Mouse (Mus musculus) embryonic facial prominence, embryonic 14.5 days (tissue): ENCODE results near the gene Ttc16. TPM values are rescaled to one million over a fixed set of nuclear protein-coding genes. Genes with fewer than 3 reads are reported as not detected.

Experiments used
- ATAC-seq: fragments of 200-750 bp; cut with Nextera tagmentation; 2 replicates; pipeline ENCODE4 v1.8.0; 2017; ENCODE audit warnings: low read depth, moderate number of reproducible peaks, moderate TSS enrichment
- DNase-seq: peaks from one replicate; pipeline ENCODE4 v3.0.0-alpha.2; 2015; ENCODE audit warnings: low spot score
- H3K27ac ChIP-seq: fragments of 300-500 bp; sonication (generic); replicated peaks from 2 replicates; pipeline ENCODE4 v1.5.1; 2014; ENCODE audit warnings: low read depth, mild to moderate bottlenecking, low read length, moderate library complexity
- H3K27me3 ChIP-seq: fragments of 300-500 bp; sonication (generic); replicated peaks from 2 replicates; pipeline ENCODE4 v1.6.1; 2014; ENCODE audit warnings: low read length; ENCODE audit not compliant: control insufficient read depth, insufficient read depth
- H3K36me3 ChIP-seq: fragments of 300-500 bp; sonication (generic); 2 replicates; pipeline ENCODE4 v1.6.1; 2014; ENCODE audit warnings: low read length, mixed read lengths; ENCODE audit not compliant: control insufficient read depth, insufficient read depth
- H3K4me1 ChIP-seq: fragments of 300-500 bp; sonication (generic); 2 replicates; pipeline ENCODE4 v1.6.1; 2014; ENCODE audit warnings: antibody characterized with exemption, low read length; ENCODE audit not compliant: control insufficient read depth, insufficient read depth
- H3K4me2 ChIP-seq: fragments of 300-500 bp; sonication (generic); 2 replicates; pipeline ENCODE4 v1.6.1; 2014; ENCODE audit warnings: low read depth, mild to moderate bottlenecking, low read length, moderate library complexity, mixed read lengths
- H3K4me3 ChIP-seq: fragments of 300-500 bp; sonication (generic); 2 replicates; pipeline ENCODE4 v1.5.1; 2014; ENCODE audit warnings: low read depth, mild to moderate bottlenecking, low read length
- H3K9ac ChIP-seq: fragments of 300-500 bp; sonication (generic); 2 replicates; pipeline ENCODE4 v1.6.1; 2014; ENCODE audit warnings: low read depth, mild to moderate bottlenecking, low read length, moderate library complexity, mixed read lengths
- H3K9me3 ChIP-seq: fragments of 300-500 bp; sonication (generic); 2 replicates; pipeline ENCODE4 v1.6.1; 2016; ENCODE audit warnings: low read length; ENCODE audit not compliant: control insufficient read depth
- WGBS: fragments of 180-500 bp; shearing (Covaris S2); extraction: QIAGEN DNeasy Blood & Tissue Kit; methylation state at CpG from one replicate; pipeline ENCODE4 v1.1.7; 2014; 5-methylcytosine and 5-hydroxymethylcytosine counted together
- polyA plus RNA-seq: library from polyadenylated mRNA; unstranded; fragments of >200 nt; fragmentation: Nextera tagmentation; extraction: Ambion mirVana; gene quantifications from 2 replicates; pipeline ENCODE4 v1.2.1, GENCODE M21; 2014

The Ttc16 gene
- polyA plus RNA-seq, 1 experiment from 2014 or later: 0.85 TPM

- H3K36me3 ChIP-seq: no peaks in the 10 kb centered on the region; the same call in 1 of the 2 replicates
- no peaks in the 10 kb centered on the region for H3K9me3 ChIP-seq
- H3K4me2 ChIP-seq: no peak overlapping the region
- H3K9ac ChIP-seq: no peak overlapping the region
- H3K27me3 ChIP-seq: no peaks in the 10 kb centered on the region
- WGBS: 69% methylated on average over 8 of the region's 8 CpGs
- ATAC-seq (no peak), DNase-seq (no peak)
- no peak overlapping the region for H3K4me3 ChIP-seq
- H3K4me1 ChIP-seq: peaks cover 12% of the 10 kb centered on the region
- no peak overlapping the region for H3K27ac ChIP-seq
Measured at GRCm38 (mm10) chr2:32772626-32773279, 2.7 kb downstream of the Ttc16 start.

- DNase-seq (no peak), ATAC-seq (no peak)
- no peaks in the 10 kb centered on the region for H3K36me3 ChIP-seq
- no peak overlapping the region for H3K4me2 ChIP-seq
- no peaks in the 10 kb centered on the region for H3K9me3 ChIP-seq
- no peak overlapping the region for H3K27ac ChIP-seq
- H3K4me3 ChIP-seq: no peak overlapping the region
- peaks cover 12% of the 10 kb centered on the region for H3K4me1 ChIP-seq
- WGBS: 16% methylated on average over 12 of the region's 12 CpGs
- H3K9ac ChIP-seq: no peak overlapping the region
- H3K27me3 ChIP-seq: no peaks in the 10 kb centered on the region
Measured at GRCm38 (mm10) chr2:32771886-32772285, 3.5 kb downstream of the Ttc16 start.

- Histone ChIP-seq H3K4me1 (0 out of 2 replicates have a peak, but pooled peaks cover 4% of the 10 kb centered on the region), H3K27ac (no peak overlapping the region), H3K4me3 (no peak overlapping the region), H3K9me3 (no peaks in the 10 kb centered on the region), H3K9ac (no peak overlapping the region), H3K27me3 (no peaks in the 10 kb centered on the region), H3K4me2 (no peak overlapping the region), H3K36me3 (no peaks in the 10 kb centered on the region)
- DNase-seq (no peak), ATAC-seq (no peak)
- 69% methylated on average over 5 of the region's 5 CpGs for WGBS
Measured at GRCm38 (mm10) chr2:32769327-32770085, 5.9 kb downstream of the Ttc16 start.

DNA sequence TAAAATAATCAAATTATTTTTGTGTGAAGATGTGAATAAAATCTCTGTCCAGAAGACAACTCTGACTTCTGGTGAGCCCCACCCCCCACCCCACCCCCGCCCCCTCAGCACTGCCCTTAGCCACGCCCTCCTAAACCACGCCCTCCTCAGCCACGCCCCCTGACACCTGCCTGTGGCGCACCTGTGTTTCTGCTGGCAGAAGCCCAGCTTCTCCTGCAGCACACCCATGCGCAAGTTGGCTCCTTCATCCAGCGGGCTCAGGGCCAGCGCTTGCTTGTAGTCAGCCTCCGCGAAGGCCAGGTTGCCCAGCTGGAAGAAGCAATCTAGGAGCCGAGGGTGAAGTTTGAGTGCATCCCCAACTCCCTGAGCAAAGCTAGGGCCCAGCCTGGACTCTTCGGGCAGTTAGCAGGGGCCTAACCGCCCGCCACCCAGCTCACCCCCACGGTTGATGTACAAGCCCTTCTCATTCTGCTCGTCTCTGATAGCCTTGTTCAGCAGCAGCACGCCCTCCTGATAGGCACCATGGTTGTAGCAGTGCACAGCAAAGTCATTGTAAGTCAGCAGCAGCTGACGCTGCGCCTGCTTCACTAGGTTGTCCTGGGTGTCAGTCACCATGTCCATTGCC lies 6.7 kb downstream of the Ttc16 start:
- ATAC-seq (no peak), DNase-seq (peak; percentile 56)
- no peak overlapping the region for H3K4me3 ChIP-seq

DNA sequence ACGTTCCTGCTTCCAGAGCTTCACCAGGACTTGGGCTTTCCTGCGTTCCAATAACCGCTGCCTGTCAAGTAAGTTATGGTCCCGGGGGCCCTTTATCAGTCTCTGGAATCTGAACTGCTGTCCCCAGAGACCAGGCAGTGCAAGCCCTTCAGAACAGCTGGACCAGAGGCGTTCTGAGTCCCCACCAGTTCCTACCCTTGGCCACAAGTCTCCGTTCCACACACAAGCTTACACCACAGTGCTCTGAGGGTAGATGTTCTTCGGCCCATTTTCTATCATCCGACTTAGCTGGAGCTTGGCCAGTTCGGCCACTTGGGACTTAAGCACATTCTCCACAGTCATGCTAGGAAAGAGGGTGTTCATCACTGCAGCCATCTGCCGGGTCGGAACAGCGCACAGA lies 8.2 kb downstream of the Ttc16 start:
- WGBS: 73% methylated on average over 12 of the region's 12 CpGs
- H3K36me3 ChIP-seq: peaks cover 8% of the 10 kb centered on the region; the same call in 1 of the 2 replicates
- no peaks in the 10 kb centered on the region for H3K9me3 ChIP-seq
- ATAC-seq: no peak
- 0 out of 2 replicates have a peak, but pooled peaks cover 4% of the 10 kb centered on the region for H3K4me1 ChIP-seq
- no peak overlapping the region for H3K4me3 ChIP-seq
- no peak overlapping the region for H3K9ac ChIP-seq
- DNase-seq: no peak
- no peak overlapping the region for H3K27ac ChIP-seq
- H3K4me2 ChIP-seq: no peak overlapping the region
- H3K27me3 ChIP-seq: no peaks in the 10 kb centered on the region

More for the DNA sequence above, 6.7 kb downstream of the Ttc16 start:
- Histone ChIP-seq H3K4me1 (0 out of 2 replicates have a peak, but pooled peaks cover 4% of the 10 kb centered on the region), H3K36me3 (no peaks in the 10 kb centered on the region), H3K4me2 (no peak overlapping the region), H3K9me3 (no peaks in the 10 kb centered on the region), H3K27ac (no peak overlapping the region), H3K9ac (no peak overlapping the region), H3K27me3 (no peaks in the 10 kb centered on the region)
- WGBS: 49% methylated on average over 17 of the region's 19 CpGs

DNA sequence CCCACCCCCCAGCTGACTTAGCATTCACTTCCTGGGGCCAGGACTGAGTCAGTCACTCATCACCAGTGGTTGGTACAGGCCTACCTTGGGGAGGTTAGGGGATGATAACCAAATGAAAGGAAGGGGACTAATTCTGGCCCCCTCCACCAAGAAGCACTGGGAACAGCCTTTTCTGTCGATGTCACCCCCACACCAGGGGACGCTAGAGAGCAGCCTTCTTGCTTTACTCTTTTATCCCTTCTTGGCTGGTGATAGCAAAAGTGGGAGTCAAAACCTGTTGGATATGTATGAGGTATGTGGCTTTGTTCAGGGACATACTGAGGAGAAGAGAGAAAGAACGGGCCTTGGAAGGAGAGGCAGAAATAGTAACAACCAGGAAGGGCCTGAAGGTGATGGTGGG lies 12.1 kb downstream of the Ttc16 start:
- Histone ChIP-seq H3K36me3 (peaks cover 27% of the 10 kb centered on the region), H3K9ac (no peak overlapping the region), H3K27ac (no peak overlapping the region), H3K4me2 (no peak overlapping the region), H3K4me3 (no peak overlapping the region), H3K27me3 (no peaks in the 10 kb centered on the region), H3K4me1 (no peaks in the 10 kb centered on the region), H3K9me3 (no peaks in the 10 kb centered on the region)
- ATAC-seq (no peak), DNase-seq (no peak)
- 78% methylated on average over 3 of the region's 3 CpGs for WGBS

GRCm38 (mm10) chr2:32761859-32762258 lies 13.6 kb downstream of the Ttc16 start:
- Histone ChIP-seq H3K27me3 (no peaks in the 10 kb centered on the region), H3K27ac (no peak overlapping the region), H3K9ac (no peak overlapping the region), H3K4me2 (no peak overlapping the region), H3K36me3 (peaks cover 27% of the 10 kb centered on the region), H3K4me1 (no peaks in the 10 kb centered on the region), H3K9me3 (no peaks in the 10 kb centered on the region), H3K4me3 (no peak overlapping the region)
- no peak for DNase-seq
- no peak for ATAC-seq
- WGBS: 93% methylated on average over 4 of the region's 4 CpGs

DNA sequence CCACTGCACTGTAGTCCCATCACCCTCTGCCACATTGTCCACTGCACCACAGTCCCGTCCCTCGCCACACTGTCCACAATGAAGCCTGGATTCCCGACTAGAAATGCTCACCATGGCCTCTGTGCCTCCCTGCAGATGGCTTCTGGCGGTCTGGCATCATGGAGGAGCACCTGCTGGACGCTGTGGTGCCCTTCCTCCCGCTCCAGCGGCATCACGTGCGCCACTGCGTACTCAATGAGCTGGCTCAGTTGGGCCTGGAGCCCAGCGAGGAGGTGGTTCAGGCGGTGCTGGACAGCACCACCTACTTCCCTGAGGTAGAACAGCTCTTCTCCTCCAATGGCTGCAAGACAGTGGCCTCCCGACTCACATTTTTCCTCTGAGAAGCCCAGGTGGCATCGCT lies 14.1 kb downstream of the Ttc16 start:
- Histone ChIP-seq H3K27me3 (no peaks in the 10 kb centered on the region), H3K36me3 (peaks cover 27% of the 10 kb centered on the region), H3K9ac (no peak overlapping the region), H3K4me3 (no peak overlapping the region), H3K27ac (no peak overlapping the region), H3K4me1 (no peaks in the 10 kb centered on the region), H3K4me2 (no peak overlapping the region), H3K9me3 (no peaks in the 10 kb centered on the region)
- no peak for ATAC-seq
- WGBS: 85% methylated on average over 14 of the region's 14 CpGs
- no peak for DNase-seq
